Mouse (Mus musculus): ENCODE measurements around the gene Chkb.

Chkb gene

GRCm38 (mm10) chr15:89429352-89430221 lies at the start of gene Chkb, which contains the start of the genes C730034F03Rik and Gm44502:
TSS of gene Chkb (minus strand) at chr15:89429908.
TSS of gene C730034F03Rik (plus strand) at chr15:89429589.
TSS of gene Gm44502 (minus strand) at chr15:89429696.
- DNase-seq = peak; percentile 94 to 95

DNA sequence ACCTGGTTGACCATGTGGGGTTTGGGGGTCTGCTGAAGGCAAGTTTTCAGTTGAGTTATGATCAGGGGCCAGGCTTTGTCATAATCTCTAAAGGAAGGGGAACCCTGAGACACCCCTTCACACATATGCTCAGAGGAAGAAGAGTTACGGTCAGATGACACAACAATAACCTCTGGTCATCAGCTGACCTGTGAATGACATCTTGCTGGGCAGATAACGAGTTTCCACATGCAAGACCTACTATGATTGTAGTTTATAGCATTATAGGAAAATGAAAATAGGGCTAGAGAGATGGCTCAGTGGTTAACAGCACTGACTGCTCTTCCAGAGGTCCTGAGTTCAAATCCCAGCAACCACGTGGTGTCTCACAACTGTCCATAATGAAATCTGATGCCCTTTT lies 48.9 kb upstream of the Chkb start:
- DNase-seq = no peak

- peak in 1 of 2 experiments; percentile 16 for DNase-seq
These were observed 48.1 kb upstream of the Chkb start for GRCm38 (mm10) chr15:89477806-89478205.

DNA sequence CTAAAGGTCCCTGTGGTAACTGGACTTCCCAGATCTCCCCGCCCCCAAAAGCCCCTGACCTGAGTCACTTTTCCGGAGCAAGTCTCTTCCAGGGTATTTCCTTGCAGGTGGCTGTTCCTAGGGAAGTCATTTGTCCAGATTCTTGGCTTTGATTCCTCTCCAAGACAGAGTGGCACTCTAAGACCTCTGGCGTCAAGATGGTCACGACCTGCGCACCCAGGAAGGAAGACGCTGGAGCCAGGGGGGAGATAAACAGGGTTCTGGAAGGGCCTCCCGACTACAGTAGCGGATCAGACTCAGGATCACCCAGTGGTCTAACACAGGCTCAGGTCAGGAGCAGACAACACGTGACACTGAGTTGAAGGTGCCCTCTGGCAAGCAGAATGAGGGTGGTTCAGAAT lies 47.4 kb upstream of the Chkb start, which contains the start of gene Arsa:
Arsa (minus strand) TSS at position 335 of the 401 bp plus-strand sequence.
- peak in 1 of 2 experiments; percentile 27 for DNase-seq

GRCm38 (mm10) chr15:89476475-89476815 lies 46.7 kb upstream of the Chkb start:
- no peak for DNase-seq

DNA sequence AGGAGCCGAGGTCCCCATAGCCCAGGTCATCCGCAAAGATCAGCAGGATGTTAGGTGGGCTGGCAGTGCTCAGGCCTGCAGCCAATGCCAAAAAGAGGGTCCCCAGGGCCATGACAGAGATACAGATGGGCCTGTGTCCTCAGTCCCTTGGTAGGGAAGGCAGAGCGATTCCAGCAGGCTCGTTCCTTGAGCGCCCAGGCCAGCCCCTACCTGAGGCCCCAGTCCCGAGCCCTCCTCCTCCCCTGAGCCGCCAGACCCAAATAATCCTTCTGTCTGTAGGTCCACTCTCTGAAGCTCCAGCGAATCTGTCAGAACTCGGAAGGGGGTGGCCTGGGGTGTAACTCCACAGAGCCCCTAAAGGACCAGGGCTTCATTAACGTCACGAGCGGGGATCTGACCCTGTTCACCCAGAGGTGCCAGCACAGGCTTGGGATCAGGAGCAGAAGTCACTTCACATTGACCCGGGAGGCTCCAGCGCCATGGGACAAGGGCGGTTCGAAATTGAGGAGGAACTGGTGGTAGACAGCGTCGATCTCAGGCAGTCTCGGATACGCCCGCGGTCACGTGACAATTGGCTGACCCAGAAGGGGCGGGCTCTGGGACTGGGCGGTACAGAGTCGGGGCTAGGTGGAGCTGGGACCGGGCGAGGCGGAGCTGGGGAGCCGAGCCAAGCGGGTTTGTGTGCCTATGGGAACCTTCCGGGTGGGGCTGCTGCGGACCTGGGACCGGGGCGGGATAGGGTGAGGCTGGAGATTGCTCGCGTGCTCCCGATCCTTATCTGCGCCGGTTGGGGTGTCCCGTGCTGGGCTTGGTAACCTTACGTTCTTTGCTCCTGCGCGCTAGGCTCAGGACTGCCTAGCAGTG lies 46.1 kb upstream of the Chkb start:
- peak; percentile 95 to 98 for DNase-seq

GRCm38 (mm10) chr15:89475293-89475600 lies 45.5 kb upstream of the Chkb start:
- DNase-seq = no peak

DNA sequence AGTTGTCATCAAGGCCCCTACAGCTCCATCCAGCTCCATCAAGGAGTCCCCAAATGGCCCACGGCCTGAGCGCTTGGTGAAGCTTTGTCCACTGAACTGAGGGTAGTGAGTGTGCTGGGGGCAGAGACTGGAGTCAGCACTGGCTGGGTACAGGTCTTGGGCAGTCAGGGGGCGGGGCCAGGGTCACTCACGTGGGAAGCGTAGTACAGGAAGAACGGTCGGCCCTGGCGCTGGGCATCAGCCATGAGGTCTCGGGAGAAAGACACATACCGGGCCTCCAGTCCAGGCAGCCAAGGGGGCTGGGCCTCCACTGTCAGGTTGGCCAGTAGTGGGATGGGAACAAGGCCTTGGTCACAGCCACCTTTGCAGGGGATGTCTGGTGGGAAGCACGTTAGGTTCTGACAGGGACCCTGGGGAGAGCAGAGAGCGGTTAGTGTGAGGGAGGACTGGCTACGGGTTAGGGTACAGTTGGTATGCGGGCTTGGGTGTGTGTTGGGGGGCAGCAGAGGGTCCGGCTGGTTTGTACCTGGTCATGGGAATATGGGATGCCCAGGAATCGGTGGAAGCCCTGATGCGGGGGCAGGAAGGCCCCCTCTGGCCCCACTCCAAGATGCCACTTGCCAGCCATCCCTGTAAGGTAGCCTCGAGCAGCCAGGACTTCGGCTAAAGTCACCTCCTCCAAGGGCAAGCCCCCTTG lies 45.0 kb upstream of the Chkb start:
- peak in 1 of 2 experiments; percentile 56 for DNase-seq

- DNase-seq = no peak
These were observed 44.2 kb upstream of the Chkb start for GRCm38 (mm10) chr15:89473921-89474320.

DNA sequence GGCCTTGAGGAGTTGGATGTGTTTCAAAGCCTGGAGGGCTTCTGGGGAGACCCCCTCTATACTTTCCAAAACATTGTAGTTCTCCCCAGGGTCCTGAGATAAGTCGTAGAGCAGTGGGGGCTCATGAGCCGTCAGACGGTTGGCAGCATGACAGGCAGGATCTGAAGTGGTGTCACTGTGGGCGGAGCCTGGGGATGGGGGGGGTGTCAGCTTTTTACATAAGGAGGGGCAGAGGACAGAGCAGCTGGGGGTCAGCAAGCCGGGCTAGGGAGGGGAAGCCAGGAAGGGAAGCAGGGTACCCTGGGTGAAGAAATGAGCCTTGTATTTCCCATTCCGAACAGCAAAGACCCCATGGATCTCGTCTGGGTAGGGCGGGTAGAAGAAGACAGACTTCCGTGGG lies 43.7 kb upstream of the Chkb start:
- no peak for DNase-seq

DNA sequence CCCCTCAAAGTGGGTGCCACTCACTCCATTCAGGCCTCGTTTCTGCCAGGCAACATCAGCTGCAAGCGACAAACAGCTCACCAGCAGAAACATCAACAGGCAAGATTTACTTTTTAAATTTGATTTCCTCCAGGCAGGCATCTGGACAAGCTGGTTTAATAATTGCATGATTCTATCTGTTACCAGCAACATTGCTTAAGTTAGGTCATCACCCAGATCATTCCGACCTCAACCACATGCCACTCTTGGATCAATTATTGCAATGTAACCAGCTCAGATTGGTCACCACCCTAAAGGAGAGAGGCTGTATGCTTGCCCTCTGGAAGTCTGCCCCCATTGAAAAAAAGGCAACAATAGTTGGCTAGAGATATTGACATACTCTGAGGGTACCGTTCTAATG lies 41.8 kb upstream of the Chkb start:
- DNase-seq = no peak

GRCm38 (mm10) chr15:89468577-89468976 lies 38.9 kb upstream of the Chkb start:
- DNase-seq = peak in 1 of 2 experiments; percentile 54

DNA sequence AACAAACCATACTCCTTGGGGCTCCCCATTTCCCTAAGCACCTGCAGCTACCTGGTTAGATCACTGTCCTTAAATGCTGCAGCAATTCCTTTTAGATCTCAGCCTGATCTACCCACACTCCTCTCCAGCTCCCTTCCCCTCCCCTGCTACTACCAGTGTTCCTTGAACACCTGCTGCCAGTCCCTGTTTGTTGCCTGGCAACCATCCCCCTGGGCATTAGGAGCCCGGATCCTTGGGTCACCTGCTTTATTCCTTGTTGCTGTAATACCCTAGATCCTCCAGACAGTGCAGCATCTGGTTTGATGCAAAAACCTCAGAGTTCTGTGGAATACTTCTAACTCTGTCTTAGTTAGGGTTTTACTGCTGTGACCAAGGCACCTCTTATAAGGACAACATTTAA lies 35.3 kb upstream of the Chkb start:
- peak in 1 of 2 experiments; percentile 54 for DNase-seq

GRCm38 (mm10) chr15:89463334-89464235 lies 33.9 kb upstream of the Chkb start:
- peak in 1 of 2 experiments; percentile 49 for DNase-seq

DNA sequence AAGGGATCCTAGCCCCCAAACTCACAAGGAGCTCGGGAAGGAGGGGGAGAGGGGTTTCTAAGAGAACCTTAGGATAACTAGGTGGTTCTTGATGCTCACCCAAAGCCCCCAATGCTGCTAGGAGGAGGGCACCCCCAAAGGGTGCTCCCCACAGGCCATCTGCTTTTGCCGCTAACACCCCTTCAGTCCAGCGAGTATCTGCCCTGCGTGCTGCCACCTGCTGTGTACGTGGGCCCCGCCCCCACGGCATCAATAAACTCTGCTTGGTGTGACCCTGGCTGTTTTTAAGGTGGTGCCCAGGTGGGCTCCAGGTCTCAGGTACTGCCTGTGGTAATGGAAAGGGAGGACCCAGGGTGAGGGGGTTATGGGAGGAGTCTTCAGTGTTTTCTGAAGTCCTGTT lies 32.5 kb upstream of the Chkb start:
- no peak for DNase-seq

- DNase-seq = no peak
These were observed 31.6 kb upstream of the Chkb start for GRCm38 (mm10) chr15:89461321-89461720.

- DNase-seq = peak; percentile 55 to 67
These were observed 30.6 kb upstream of the Chkb start for GRCm38 (mm10) chr15:89460298-89460697.

GRCm38 (mm10) chr15:89459821-89460220 lies 30.1 kb upstream of the Chkb start:
- DNase-seq = peak; percentile 56 to 61

- no peak for DNase-seq
These were observed 29.2 kb upstream of the Chkb start for GRCm38 (mm10) chr15:89458942-89459341.

GRCm38 (mm10) chr15:89455642-89456041 lies 25.9 kb upstream of the Chkb start:
- DNase-seq = peak in 1 of 2 experiments; percentile 57

GRCm38 (mm10) chr15:89454857-89455256 lies 25.1 kb upstream of the Chkb start:
- DNase-seq = no peak
